Mouse (Mus musculus): ENCODE results near the gene Syn3.

Syn3 gene

DNA sequence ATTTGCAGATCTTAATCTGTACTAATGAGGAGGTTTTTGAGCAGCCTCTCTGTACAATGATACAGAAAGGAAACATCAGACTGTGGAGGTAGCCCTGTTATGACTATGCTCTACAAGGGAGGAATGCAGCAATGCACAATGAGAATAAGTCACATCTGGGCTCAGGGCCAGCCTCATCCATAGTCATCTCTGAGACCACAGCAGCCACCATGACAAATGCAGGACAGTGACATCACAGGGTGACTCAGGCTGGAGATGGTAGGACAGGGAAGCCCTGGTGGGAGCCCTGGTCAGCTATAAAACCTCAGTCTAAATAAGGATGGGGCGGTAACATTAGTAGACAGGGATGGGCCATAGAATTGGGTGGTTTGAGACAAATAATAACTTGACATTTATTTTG lies 327.4 kb downstream of the Syn3 start:
- no peak for DNase-seq (ENCODE audit: extremely low read depth, low read depth, low spot score)

DNA sequence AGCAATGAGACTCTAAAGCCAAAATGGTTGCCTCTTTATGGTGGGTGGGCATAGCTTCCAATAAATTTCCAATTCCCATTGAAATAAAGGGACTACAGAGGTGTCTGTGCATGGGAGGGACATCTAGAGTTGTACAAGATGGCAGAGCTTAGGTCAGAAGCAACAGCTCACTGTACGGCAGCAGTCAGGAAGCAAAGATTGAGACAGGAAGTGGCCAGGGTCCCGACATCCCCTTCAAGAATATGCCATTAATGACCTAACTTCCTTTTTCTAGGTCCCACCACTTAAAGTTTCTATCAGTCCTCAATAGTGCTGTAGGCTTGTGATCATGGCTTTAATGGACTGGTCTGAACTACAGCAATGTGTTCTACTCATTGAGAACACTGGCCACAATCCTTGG lies 330.6 kb downstream of the Syn3 start:
- no peak for DNase-seq (ENCODE audit: extremely low read depth, low read depth, low spot score)

GRCm38 (mm10) chr10:86166854-86167268 lies 331.8 kb downstream of the Syn3 start:
- no peak for DNase-seq (ENCODE audit: extremely low read depth, low read depth, low spot score)

DNA sequence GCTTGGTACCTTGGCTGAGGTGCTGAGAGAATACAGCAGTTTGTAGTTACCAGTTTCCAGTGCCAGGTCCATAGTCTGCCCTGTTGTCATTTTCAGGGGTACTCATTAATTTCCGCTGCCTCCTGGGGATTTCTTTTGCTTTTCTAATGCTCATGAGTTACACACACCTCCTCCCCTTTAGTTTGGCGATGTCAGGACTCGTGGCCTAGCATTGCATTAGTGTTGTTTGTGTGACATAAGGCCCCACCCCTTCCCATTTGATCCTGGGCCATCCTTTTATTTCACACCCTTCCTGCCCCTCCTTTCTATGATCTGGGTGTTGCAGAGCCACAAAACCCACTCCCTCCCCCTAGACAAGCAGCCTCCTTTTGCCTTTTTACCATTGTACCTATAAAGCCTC lies 334.6 kb downstream of the Syn3 start:
- DNase-seq (ENCODE audit: extremely low read depth, low read depth, low spot score) = no peak

GRCm38 (mm10) chr10:86161783-86162271 lies 336.9 kb downstream of the Syn3 start:
- no peak for DNase-seq (ENCODE audit: extremely low read depth, low read depth, low spot score)

DNA sequence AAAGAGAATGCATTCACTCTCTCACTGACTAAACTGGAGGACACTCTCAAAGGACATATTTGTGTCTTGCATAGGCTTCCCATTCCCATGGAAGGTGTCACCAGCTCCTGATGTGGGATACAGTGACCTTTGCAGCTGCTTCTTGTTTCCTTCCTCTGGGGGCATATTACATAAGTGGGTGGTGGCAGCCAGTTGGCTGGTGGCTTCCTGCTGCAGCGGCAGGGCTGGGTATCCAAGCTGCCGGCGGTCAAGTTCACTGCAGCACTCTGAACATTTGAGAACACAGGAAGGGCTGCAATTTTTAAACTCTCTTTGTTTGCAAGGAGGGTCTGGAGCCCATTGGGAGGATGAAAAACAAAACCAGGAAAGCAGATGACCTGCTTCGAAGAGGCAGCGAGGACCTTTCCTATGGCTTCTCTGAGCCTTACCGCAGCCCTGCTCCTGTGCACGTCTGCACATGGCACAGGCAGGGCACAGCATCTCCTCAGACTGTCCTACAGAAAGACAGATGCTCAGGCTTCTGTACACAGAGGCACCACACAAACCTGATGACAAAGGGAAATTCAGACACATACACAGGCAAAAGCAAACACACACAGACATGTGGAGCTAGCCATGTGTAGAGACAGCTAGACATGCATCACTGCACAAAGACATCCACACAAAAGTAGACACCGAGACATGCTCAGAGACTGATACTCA lies 340.3 kb downstream of the Syn3 start:
- no peak for DNase-seq (ENCODE audit: extremely low read depth, low read depth, low spot score)

- DNase-seq (ENCODE audit: extremely low read depth, low read depth, low spot score) = no peak
Measured at GRCm38 (mm10) chr10:86155344-86155743, 343.4 kb downstream of the Syn3 start.

GRCm38 (mm10) chr10:86153221-86153620 lies 345.5 kb downstream of the Syn3 start:
- no peak for DNase-seq (ENCODE audit: extremely low read depth, low read depth, low spot score)

DNA sequence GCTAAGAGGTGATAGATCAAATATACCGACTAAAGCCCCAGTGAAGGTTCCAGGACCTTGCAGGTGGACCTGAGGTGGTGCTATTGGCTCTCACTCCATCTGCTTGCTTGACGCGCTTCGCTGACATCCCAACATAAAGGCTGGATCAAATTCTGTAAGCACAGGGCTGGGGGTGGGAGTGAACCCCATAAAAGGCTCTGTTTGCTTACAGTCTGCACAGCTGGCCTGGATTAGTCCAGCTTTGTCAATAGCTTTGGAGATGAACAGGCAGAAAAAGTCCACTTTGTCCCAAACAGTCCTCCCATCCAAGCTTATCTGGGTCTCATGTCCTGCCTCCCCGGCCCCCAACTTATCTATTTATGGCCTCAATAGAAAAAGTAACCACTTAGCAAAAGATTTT lies 347.3 kb downstream of the Syn3 start:
- DNase-seq (ENCODE audit: extremely low read depth, low read depth, low spot score) = no peak

GRCm38 (mm10) chr10:86150076-86150475 lies 348.6 kb downstream of the Syn3 start:
- no peak for DNase-seq (ENCODE audit: extremely low read depth, low read depth, low spot score)

DNA sequence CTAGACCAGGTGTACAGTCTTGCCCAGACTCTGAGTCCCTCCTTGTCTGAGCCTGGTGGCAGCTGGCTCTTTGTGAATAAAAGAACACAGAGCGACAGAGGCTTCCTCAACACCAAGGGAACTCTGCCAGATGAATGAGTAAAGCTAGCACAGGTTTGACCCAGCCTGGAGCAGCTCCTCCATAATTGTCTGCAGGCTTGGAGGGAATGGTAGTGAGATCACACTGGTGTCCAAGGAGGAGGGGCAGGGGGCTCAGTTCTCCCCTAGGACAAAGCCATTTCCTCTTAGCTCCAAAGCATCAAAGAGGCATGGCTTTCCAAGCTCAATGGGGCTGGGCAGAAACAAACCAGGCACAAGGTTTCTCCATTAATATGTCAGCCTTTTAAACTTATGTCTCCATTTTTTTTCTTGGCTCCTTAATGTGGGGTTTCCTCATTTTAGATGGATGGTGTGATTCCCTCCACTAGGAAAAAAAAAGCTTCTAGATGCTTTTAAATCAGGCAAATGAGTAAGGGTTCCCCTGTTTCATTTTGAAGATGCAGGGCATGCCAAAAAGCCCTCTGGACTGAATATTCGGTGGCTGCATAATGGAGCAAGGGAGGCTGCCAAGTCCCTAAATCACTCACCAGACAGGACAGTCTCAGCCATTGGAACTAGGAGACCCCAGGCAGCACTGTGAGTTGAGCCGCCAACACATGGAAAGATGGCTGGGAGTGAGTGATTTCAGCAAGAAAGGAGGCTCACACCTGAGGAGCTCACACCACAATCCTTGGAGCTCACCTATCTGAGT lies 349.5 kb downstream of the Syn3 start:
- no peak for DNase-seq (ENCODE audit: extremely low read depth, low read depth, low spot score)

DNA sequence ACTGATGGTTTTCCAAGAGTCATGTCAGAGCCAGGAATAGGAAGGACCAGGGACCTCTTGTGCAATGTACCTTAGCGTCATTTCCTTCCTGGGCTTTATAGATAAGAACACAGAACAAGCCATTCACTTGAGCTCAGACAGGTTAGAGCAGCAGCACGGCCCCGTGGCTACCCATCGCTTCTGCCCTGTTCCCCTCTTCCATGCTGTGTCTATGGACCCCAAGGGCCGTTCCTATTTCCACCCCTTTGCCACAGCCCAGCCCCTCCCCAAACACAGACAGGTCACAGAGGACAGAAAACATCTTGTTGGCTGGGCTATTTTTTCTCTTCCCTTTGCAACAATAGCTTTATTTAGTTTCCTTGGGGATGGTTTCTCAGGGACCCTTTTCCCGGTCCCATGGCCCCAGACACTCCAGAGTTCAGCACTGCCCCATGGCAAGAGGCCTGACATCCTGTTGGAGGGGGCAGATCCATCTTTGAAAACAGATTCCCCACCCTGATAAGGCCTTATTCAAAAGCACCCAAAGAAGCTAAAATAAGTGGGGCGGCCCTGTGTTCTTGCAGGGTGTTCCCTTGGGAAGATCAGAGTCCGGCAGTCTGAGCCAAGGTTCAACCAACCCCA lies 359.5 kb downstream of the Syn3 start:
- no peak for DNase-seq (ENCODE audit: extremely low read depth, low read depth, low spot score)

DNA sequence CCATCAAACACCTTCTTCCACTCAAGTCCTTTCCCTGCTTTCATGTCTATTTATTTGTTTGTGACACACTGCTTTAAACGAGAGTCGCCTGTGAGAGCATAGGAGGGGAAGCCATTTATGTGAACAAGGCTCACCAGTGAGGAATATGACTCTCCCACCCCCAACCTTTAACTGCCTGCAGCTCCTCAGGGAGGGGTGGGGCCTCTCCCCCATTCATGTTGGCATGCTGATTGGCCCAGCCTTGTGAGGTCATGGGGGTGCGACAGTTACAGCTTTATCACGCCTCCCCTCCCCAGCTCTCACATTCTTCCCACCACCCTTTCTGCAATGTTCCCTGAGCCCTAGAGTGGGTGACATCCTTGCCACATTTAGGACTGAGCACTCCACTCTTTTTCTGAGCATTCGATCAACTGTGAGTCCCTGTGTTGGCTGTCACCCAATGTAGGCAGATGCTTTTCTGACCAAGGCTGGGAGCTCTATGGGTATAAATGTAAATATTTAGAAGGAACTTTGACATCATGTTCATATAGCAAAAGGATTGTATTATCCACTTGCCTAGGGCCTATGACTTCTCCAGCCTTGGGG lies 361.0 kb downstream of the Syn3 start:
- no peak for DNase-seq (ENCODE audit: extremely low read depth, low read depth, low spot score)

DNA sequence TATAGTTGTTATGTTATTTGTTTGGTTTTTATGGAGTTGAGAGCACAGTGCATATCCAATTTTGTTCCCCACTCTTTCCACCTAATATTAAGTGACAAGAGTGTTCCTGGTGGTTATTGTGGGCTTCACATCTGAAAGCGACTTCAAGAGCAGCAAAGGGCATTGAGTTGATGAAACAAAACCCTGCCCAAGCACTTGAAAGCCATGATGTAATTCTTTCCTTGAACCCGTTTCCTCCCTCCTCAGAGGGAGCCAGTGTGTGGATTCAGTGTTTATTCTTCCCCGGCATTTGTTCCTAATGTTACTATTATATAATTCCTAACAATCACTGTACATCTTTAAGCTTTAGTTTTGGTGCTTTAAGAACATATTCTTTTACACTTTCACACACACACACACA lies 361.6 kb downstream of the Syn3 start:
- DNase-seq (ENCODE audit: extremely low read depth, low read depth, low spot score) = no peak

GRCm38 (mm10) chr10:86136249-86136648 lies 362.4 kb downstream of the Syn3 start:
- no peak for DNase-seq (ENCODE audit: extremely low read depth, low read depth, low spot score)

DNA sequence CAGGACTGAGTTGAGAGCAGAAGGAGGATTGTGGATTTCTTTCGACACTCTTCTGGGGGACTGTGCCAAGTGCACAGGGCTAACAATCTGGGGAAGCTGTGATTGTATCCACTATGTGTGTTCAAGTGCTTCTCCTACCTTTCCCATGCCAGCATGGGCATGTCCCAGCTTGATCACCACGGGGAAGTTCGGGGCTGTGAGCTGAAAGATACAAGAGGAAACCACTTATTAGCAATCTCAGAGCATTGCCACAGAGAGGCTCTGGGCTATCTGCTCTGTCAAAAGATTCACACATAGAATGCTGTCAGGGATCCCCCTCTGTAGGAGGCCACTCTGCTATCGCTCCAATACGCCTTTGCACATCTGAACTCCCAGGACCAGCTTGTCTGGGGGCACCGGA lies 363.8 kb downstream of the Syn3 start:
- DNase-seq (ENCODE audit: extremely low read depth, low read depth, low spot score) = no peak

DNA sequence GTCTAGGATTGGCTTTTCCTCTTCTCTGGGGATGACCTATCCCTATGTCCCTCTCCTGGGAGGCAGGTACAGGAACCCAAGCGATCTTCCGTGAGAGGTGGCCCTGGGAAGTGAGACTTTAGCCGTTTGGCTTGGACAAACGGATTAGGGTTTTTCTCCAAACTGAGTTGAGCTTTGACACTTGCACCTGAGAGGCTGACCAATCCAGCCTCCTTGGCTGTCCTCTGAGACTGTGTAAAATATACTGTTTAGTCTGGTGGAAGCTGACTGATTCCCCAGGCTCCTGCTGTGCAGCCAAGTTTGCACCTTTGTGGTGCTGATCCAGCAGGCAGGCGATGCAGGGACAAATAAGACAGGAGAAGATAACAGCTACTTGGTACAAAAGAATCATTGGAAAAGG lies 364.4 kb downstream of the Syn3 start:
- no peak for DNase-seq (ENCODE audit: extremely low read depth, low read depth, low spot score)

DNA sequence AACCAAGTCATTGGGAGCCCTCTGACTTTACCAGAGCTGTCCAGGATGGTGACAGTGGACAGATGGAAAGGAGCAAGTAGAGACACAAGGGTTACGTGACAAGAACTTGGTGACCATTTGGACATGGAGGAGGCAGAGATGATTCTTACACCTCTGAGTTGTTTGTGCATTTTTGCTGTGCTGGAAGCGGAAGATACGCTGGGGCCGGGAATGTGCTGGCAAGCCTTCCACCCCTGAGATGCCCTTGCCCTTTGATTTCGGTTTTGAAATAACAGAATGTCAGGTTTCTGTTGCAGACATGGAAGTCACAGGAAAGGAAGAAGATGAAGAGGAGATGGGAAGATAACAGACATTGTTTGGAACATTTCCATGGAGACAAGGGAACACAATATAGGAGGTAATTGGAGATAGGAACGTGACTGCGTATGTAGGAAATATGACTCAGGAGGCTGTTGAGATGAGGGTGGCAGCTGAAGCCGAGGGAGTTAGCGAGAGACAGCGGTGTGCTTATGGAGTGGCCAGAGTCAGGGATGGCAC lies 366.2 kb downstream of the Syn3 start:
- no peak for DNase-seq (ENCODE audit: extremely low read depth, low read depth, low spot score)

DNA sequence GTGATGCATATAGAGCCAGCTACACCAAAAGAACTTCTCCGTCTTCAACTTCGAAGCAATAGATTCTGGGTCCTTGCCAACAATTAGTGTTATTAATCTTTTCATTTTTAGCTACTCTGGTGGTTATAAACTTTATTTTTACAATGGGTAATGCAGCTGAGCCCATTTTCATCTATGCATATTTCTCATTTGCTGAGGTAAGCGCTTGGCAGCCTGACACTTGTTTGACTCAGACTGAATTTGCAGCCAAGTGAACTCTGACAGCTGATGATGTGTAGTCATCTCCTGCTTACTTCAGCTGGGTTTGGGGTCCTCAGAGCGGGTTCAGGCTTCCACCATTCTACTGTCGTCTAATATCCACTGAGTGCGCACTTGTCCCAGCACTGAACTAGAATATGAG lies 369.6 kb downstream of the Syn3 start:
- DNase-seq (ENCODE audit: extremely low read depth, low read depth, low spot score) = no peak

- DNase-seq (ENCODE audit: extremely low read depth, low read depth, low spot score) = no peak
Measured at GRCm38 (mm10) chr10:86126478-86126877, 372.2 kb downstream of the Syn3 start.

GRCm38 (mm10) chr10:86125421-86125820 lies 373.3 kb downstream of the Syn3 start:
- DNase-seq (ENCODE audit: extremely low read depth, low read depth, low spot score) = no peak
